Mouse (Mus musculus) brain, adult 2 months (tissue): ENCODE results near the gene Aspg.

ENCODE experiments used
- DNase-seq: peaks from one replicate; pipeline ENCODE4 v3.0.0; 2011; ENCODE audit warnings: low read depth, low spot score

Aspg gene

DNA sequence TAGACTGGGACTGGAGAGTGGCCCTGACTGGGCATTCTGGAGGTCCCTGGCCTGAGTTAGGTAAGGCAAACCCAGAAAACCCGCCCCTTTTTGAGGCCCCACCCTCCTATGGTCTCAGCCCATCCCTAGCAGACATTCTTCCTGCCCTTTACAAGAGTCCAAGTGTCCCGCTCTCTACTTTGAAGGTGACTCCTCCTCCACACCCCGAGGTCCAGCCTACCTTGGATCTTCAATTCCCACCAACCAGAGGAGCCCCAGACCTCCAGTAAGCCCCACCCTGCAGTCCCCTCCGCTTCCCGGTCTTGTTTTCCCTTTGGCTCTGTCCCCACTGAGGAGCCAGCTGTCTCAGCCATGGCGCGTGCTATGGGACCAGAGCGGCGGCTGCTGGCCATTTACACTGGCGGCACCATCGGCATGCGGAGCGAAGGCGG is at the start of gene Aspg:
Aspg (plus strand) TSS at position 139 of the 431 bp plus-strand sequence.
- DNase-seq, result no peak

DNA sequence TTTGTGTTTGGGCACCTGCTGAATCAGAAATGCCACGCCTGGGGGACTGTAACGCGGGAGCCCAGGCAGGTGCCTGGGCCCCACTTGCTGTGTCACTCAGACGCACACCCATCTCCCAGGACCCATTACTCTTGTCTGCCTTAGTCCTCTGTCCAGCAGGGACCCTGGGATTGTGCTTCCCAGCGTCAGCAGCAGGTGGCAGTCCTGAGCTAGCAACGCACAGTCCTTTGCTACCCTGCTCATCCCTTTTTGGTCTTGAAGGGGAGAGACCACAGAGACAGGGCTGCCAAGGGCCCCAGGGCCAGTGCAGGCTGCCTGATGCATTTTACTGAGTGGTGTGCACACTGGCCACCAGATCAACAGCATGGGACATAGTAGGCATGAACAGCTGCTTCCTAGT is 28.8 kb upstream of the Aspg start:
- peak; percentile 60 for DNase-seq

DNA sequence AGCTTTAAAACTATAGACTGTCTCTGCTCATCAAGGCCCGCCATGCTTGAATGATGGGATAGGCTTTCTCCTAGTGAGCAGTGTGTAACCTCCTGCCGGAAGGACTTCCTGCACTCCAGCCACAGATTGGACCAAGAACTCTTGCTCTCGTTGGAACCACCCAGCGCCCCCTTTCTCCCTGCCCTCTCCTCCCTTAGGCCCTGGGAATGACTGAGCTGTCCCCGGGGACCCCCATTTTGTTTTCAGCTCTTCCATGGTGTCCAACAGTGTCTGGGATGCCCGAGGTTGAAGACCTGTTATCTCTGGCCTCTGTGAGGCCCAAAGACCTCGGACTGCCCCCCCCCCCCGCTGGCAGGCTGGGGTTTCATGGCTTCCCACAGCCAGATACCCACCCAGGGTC is 26.6 kb upstream of the Aspg start:
- DNase-seq, result no peak

DNA sequence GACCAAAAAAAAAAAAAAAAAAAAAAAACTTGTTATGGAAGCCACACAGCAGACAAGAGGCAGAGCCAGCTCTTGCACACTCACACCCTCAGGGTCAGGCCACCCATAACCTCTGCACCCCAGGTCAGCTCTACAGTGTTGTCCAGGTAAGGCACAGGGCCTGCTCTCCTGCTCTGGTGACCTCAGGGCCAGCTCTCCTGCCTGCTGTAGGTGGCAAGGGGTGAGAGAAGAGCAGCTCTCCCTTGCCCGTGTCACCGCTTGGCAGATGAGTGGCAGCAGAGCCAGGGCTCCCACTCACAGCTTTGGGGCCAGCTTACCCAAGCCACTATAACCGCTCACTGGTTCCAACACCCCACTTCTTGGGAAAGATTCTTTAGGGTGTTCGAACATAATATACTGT is 25.6 kb upstream of the Aspg start:
- no peak for DNase-seq

DNA sequence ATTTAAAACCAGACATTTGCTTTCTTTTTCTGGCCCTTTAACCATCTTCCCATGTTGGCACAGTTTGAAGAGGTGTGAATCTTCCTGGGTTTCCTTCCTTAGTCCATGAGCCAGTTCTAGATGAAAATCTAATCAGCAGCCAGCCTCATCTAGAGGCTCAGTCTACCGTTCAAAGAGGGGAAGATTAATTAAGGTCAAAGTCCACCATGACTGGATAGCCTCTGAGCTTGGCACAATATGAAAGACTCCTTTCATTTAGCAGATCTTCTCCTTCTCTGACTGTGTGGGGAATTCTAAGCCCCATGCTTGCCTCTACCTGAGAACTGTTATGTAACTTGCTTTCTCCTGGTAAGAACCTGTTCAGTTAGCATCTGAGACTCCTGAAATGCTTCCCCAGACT is 24.2 kb upstream of the Aspg start:
- DNase-seq, result no peak

DNA sequence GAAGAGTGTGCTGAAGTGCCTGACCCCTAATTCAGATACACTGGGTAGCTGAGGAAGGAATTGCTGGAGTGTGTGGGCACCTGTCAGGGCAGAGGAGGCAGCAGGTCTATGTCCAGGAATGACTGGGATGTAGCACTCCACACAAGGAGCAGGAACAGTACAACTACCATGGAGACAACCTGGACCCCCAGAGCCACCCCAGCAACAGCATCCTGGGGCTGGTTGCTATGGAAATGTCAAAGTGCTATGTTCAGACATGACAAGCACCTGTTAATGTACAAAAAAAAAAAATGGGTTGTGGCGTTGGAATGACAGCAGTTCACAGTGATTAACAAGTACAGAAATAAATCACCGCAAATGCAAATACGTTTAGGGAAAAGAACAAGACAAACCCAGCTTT is 20.2 kb upstream of the Aspg start:
- no peak for DNase-seq

DNA sequence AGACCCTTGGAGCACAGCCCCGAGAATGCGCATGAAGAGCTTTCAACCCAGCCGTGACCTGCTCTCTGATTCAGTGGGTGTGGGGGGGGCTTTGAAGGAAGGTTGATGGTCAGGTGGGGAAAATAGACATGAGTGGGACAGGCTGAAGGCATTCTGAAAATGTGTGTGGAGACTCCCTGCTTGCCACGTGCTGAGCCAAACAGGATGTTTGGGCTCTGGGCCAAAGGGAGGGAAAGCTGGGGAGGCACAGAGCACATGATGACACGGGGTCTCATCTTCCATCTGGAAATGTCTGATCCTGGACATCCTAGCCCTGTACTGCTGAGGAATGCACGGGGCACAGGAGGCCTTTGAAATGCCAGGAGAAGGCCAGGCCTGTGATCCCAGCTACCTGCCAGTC is 19.8 kb upstream of the Aspg start:
- no peak for DNase-seq

DNA sequence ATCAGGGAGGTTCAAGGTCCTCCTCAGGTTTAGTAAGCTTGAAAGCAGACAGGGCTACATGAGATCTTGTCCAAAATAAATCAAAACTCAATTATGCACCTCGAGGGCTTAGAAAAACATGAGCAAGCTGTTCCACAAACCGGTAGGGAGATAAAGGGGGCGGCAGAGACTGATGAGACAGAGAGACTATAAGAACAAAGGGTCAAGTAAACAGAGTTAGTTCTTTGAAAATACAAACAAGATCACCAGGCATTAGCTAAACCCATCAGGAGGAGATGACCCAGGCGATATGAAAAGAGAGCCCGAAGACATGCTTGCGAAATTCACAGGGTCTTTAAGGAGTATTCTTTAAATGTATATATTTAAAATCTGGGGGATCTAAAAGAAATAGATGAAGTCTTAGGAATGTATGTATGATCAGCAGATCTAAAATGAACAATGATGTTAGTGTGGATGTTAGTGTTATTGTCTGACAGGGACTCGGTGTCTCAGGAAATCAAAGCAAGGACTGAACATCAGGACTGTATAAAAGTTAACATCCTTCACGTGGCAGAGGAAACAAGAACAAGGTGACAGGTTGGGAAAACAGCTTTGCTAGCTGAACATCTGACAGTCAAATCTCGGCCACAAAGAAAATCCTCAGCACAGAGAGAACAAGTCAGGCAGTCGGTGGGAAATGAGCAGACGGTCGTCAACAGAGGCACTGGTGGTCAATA is 17.7 kb upstream of the Aspg start:
- no peak for DNase-seq

DNA sequence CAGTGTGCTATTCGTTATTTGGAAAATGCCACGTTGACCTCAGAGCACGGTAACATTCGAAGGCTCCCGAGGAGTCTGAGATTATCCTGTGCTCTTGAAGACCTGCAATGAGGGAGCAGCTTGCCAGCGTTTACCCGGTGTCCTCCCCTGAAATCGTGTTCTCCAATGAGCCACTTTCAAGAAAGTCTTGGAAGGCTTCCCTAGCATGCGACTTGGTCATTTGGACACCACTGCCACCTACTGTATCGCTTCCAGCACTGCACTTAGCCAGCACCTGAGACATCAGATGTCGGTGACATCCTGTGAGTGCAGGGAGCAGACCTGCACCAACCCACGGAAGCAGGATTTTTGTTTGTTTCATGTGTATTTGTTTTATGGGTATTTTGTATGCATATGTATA is 15.4 kb upstream of the Aspg start:
- peak; percentile 93 for DNase-seq

DNA sequence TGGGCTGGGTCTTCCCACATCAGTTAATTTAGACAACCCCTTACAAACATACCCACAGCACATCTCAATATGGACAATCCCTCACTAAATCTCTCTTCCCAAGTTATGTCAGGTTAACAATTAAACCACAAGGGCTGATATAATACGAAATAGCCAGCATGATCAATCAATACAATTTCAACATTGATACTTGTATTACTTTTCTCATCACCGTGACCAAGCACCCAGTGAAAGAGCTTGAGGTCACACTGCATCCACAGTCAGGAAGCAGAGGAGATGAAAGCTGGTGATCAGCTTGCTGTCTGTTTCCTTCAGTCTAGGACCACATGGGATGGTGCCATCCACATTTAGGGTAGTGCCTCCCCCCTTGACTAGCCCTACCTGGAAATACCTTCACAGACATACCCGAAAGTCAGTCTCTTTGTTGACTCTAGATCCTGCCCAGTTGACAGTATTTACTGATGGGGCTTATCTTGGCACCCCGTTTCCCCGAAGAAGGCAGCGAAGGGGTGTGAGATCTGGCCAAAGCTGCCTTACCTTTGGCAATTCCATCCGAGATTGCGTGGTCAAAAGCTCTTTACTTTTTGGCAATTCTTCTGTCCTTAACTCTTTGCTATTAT is 12.1 kb upstream of the Aspg start:
- DNase-seq, result no peak

DNA sequence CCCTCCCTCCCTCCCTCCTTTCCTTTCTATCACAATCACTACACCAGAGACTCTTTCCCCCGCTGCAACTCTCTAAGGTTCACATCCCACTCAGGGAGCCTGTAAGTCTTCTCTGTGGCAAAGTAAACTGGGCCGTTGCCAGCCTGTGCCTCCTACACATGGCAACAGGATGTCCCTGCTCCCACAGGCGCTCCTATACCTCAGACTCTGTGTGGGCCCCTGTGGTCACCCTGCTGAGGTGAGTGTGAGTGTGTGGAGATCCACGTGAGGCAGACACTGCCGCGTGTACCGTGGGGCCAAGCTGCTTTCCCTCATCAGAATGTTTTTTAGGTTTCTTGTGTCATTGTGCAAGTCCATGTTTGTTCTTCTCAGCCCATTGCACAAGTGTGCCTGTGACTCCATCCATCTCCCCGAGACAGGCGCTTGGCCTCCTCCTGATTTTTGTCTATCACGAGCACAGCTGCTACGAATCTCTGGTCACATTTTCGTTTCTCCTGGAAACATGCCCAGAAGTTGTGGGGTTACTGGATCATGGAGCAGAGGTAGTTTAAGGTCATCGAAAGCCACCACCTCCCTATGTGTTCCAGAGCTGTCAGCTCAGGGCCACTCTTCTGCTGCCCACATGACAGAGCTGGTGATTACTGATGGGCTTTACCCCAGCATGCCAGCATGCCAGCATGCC is 10.3 kb upstream of the Aspg start:
- DNase-seq, result peak; percentile 85

DNA sequence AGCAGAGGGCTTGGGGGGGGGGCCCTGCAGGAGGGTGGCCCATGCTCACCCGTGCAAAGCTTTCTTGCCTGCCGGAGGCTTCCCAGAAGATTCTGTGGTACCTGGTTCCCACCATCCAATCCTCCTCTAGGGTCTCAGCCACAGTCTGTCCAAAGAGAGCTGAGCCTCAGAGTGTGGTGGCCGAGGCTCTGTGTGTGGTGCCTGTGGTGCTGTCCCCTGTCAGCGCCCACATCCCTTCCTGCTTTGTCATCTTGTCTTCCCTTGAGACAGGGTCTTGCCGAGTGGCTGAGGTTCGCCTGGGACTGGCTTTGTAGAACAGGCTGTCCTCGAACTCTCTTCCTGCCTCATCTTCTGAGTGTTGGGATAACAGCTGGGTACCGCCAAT is 9.8 kb upstream of the Aspg start:
- DNase-seq, result no peak

DNA sequence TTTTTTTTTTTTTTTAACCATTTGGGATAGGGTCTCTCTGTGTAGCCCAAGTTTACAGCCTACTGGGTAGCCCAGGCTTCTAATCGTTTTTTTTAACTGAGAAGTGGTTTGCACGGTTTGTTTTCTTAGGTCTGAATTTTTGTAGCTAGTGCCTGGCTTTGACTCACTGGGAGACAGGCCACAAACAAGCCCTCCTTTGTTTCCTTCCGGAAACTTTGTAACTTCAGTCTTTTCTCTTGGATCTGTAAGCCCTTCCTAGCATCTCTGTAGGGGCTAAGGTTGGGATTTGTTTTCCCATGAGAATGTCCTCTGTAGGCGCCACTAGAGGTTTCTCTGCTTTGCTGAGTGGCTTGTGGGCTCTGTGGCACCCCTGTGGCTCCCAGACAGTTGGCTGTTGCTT is 6.4 kb upstream of the Aspg start:
- DNase-seq, result no peak

DNA sequence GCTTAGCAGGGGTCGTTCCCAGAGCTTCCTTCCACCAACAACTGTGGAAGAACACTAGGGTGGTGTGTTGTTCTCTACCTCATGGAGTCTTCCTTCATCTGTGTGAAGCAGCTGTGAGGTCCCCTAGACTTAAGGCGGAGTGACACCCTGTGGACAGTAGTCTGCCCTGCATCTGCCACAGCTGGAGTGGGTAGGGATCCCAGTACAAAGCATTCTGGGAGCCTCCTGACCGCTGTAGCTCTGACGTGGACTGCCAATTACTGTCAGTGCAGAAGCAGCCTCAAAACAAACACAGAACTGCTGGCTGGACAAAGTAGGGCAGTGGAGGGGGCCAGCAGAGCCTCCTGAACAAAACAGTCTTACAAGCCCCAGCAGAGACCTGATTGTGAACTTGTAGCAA is 5.4 kb upstream of the Aspg start:
- DNase-seq, result peak; percentile 35

DNA sequence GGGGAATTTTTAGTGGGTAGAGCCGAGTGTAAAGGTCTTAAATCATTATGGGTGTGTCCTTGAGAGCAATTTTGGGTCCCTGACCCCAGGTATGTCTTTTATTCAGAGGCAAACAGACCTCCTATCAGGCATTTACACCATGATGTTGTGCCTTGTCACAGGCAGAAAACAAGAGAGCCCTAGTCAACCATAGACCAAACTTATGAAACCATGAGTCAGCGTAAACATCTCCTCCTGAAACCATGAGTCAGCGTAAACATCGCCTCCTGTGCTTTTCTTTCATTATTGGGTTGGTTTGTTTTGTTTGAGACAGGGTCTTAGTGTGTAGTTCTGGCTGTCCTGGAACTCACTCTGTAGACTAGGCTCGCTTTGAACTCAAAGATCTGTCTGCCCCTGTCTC is 3.3 kb upstream of the Aspg start:
- DNase-seq, result no peak

DNA sequence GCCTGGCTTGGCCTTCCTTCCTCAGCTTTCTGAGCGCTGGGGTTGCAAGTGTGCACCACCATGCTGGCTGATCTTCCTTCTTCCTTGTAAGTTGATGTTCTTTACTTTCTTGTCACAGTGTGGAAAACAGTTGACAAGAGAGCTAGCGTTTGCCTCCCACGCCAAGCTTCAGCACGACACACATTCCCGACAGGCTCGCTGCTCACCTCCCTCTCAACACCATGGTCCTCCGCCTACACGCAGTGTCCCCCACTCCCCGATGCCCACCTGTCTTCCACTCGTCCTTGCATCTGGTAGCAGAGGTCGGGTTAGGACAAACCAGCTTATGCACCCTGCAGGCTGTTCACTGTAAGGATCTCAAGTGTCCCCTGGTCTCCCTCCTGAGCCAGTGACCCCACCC is 1.6 kb upstream of the Aspg start:
- peak; percentile 56 for DNase-seq

DNA sequence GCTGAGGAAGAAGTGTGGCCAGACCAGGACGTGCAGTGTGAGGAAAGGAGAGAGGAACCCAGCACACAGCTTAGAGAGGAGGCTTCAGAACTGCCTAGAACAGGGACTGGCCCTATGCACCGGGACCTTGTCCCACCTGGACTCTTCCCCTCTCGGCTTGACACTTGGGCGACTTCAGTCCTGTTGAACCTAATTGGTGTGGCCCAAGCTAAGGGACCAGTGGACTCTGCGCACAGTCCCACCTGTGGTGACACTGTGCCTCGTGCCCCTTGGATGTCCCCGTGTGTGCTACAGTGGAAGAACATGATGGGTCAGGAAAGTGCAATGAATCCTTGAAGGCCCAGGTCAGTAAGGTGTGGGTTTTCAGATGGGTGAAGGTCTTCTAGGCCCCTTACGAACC is 1.2 kb downstream of the Aspg start:
- no peak for DNase-seq

DNA sequence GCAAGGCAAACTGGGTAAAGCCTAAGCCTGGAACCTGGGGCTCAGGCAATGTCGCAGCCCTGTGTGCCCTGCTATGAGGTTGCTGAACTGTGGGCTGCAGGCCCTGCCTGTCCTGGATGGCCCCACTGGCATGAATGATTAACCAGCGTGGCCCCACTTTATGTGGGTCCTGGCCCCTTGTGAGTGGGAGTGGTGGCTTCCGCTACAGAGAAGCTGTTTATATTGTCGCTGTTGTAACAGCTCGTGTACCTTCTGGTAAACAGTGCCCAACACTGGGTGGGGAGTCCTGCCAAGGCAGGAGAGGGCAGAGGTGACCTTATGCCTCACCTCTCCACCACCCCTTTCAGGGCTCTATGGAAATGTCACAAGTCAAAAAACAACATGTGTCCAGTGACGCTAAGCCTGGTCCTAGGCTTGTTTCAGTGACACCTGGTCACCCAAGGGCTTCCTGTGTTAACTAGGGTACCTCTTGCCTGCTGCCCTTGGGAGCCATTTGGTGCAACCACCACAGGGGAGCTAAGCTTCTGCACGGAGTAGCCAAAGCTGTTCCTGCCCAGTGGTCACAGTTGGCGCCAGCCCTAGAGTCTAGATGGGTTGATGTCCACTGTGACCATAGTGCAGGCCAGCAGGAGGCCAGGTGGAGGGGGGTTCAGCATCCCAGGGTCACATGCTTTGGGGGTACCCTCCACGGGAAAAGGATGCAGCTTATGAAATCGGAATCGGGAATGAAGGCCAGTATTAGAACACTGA is 2.4 kb downstream of the Aspg start:
- no peak for DNase-seq

DNA sequence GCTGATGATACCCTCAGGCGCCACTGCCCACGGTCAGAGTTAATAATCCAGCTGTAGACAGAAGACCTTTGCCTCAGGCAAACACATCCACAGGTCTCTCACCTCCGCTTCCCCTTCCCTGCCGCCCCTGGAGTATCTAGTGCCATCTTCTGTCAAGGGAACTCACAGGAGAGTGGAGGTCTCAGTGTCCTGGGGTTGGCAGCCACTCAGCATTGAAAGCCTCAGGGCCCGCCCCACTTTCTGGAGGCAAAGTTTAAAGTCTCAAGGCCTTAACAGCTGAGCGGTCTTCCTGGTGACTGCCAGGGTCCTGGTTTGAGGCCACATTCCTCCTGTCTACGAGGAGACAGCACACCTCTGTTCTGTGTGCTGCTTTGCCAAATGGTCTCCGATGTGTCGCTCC is 3.2 kb downstream of the Aspg start:
- DNase-seq, result no peak

DNA sequence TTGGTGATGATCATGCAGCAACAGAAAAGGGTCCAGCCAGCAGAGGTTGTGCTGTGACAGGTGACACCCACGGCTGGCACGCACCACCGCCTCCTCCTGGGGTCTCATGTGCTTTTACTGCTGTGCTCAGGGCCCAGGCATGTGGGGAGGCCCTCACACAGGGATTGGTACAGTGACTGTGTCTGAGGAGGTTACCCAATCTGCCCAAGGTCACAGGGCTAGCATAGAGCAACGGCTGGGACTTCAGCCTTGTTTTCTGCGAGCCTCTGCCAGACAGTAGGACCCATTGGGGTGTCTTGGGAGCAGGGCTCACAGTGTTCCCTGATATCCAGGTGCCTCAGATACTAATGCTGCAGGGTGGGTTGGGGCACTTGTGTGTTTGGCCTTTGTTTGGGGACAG is 4.8 kb downstream of the Aspg start:
- DNase-seq, result no peak

DNA sequence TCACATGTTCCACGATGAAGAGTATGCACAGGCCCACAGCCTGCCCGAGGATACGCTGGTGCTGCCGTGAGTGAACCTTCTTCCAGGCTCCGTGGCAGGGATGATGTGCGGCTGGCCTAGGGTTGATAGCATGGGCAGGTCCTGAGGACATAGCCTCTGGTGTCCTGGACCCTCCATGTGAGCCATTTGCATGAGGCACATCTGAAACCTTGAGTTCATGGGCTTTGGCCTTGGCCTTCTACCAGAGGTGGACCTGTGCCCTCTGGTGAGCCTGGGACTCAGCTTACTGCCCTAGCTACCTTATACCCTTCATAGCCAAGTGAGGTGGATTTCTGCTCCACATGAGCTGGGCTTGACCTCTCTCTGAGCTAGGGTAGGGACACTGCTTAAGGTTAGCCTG is 5.8 kb downstream of the Aspg start:
- no peak for DNase-seq

DNA sequence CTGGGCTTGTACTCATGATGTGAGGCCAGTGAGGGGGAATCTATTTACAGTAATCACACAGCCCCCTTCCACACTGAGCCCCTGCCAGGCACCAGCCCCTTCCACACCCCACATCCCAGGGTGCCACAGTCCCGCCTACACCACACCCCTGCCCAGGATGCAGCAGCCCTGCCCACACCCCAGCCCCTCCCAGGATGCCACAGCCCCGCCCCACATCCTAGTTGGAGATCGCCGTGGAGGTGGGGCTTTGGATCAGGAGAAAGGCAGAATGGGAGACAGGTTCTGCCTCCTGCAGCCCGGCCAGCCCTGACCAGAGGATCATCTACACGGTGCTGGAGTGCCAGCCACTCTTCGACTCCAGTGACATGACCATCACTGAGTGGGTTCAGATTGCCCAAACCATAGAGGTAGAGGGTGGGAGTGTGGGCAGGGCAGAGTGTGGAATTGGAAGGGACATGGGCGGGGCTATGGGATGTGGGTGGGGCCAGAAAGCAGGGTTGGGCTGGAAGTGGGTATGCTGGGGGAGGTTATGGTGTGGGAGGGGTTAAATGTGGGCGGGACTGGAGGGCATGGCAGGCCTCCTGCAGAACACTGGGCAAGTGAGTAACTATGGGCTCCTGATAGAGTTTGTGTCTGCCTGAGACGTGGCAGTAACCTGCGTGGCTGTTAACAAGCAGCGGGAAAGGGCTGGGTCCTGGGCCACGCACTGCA is 6.4 kb downstream of the Aspg start:
- no peak for DNase-seq
